Mouse (Mus musculus): Measurements from ENCODE around the gene Timm50.

The Timm50 gene

DNA sequence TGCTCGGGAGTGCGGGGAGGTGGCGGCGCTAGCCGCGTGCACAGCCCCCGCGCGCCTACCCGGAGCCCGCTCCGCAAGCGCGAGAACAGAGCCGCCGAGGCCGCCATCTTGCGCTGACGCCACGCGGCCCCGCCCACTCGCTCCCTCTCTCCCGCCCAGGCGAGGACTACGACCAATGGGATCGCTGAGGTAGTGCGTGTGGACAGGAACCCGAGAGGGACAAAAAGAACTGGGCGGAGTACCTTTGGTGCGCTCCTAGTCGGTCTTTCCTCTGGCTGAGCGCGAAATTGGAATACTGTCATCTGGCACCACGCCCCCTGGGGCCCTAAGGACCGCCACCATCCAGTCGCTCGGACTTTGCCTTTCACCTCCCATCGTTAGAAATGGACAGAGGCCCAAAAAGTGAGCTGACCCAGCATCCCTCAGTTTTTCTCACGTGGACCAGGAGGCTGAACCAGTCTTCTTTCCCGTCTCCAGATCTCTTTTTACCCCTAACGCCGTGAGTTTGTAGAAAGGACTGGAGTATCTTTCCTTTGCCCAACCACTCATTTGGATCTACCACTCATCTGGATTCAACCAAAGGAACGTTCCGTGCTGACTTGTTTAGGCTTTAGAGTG is at the start of gene Timm50:
TSS of gene Timm50 (minus strand) at position 147 of the 618 bp plus-strand sequence.
- peak; percentile 94 to 98 for DNase-seq (ENCODE audit: low spot score in 2 of 2)

DNA sequence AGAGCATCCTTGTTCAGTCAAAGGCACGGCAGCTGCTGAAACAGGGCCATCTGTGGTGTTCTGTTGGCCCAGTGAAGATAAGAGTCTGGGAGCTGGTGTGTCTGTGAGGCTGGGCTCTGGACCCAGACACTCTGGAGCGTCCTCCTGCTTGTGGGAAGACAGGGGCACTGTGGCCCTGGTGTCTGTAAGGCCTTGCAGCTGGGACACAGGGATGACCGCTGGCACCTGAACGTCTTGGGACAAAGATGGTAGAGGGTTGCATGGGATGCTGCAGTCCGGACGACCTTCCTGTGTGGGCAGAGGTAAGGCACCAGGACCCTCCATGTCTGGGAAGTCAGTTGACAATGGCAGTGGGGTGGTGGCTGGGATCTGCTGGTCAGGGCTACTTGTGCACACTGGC is 48.4 kb upstream of the Timm50 start:
- no peak for DNase-seq (ENCODE audit: low spot score in 2 of 2)

DNA sequence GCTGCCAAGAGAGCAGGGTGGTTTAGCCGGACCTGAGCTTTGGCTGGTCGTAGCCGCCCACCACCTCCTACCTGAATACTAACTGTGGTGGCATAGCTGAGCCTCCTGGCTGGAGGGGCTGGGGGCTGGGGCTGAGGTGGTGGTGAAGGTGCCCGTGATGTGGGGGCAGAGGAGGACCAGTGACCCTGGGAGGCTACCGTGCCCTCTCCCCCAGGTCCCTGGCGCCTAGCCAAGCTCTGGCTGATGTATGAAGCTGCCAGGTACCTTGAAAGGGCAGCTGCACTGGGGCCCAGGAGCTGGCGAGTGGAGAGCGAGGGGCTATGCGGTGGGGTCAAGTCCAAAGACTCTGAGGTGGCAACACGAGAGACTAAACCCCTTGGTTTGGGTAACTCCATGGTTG is 48.0 kb upstream of the Timm50 start:
- DNase-seq (ENCODE audit: low spot score in 2 of 2) = no peak

DNA sequence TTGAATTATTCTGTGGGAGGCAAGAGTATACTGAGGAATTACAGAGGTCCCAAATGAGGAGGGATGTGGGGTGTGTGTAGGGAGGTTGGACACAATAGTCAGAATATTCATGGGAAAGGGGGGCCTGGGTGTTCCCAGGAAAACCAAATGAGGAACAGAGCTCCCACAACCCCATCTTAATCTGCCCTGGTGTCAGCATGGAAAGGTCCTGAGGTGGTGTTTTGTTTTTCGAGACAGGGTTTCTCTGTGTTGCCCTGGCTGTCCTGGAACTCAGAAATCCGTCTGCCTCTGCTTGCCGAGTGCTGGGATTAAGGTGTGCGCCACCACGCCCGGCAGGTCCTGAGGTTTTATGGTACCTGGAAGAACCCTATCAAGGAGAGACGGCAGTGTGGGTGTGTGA is 46.6 kb upstream of the Timm50 start:
- DNase-seq (ENCODE audit: low spot score in 2 of 2) = no peak

DNA sequence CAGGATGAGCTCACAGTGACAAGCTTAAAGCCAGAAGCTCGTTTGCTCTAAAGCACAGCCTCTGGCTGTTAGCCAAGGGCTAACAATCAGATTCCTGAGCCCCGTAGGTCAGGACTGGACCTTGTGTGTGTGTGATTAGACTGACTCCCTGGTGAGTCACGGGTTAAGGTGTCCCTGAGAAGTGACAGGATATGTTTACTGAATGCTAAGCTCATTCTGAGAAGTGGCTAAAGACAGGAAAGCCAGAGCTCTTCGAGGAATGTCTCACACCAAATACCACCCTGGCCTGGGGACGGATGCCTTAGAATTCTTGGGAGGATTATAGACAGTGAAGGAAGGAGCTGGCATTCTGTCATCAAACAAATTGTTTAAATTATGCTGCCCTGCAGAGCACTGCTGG is 46.1 kb upstream of the Timm50 start:
- no peak for DNase-seq (ENCODE audit: low spot score in 2 of 2)

DNA sequence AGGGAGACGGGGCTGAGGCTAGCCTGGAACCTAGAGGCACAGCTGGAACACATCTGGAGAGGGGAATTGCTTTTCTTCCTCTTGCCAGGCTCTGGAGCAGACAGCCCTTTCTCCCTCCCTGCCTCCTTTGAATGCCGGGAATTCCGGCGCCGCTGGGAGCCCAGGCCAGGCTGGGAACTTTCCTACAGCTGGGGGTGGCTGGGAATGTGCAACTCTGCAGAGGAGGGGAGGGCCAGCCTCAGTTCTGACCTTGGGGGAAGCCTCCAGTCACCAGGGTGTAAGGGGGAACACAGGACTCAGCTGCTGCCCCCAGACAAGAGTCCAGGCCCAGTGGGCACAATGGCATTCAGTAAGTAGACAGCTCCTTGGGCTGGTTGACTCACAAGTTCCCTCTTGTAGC is 45.1 kb upstream of the Timm50 start:
- DNase-seq (ENCODE audit: low spot score in 2 of 2) = no peak

DNA sequence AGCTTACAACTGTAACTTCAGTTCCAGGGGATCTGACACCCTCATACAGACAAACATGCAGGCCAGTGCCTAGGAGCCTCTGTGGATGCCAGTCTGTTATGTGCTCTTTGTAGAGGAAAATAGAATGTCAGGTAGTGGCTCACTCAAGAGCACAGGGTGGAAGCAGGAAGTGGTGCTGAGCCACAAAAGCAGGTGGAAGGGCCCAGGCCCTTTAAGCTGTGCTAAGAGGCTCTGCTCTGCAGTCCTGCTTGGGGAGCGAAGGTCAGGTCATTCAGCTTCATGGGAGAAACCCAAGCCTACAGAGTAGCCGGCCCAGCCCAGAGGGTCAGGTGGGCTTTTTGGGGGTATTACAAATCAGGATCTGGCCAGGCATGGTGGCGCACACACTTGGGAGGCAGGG is 43.3 kb upstream of the Timm50 start:
- DNase-seq (ENCODE audit: low spot score in 2 of 2) = no peak

DNA sequence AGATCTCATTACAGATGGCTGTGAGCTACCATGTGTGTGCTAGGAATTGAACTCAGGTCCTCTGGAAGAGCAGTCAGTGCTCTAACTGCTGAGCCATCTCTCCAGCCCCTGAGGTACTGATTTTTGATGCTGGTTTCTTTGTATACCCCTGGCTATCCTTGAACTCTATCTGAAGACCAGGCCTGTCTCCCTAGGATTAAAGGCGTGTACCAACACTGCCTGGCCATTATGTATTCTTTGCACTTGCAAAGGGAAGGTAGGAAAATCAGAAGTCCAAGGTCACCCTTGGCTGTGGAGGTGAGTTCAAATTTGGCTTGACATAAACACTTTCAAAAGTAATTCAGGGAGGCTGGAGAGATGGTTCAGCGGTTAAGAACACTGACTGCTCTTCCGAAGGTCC is 42.7 kb upstream of the Timm50 start:
- DNase-seq (ENCODE audit: low spot score in 2 of 2) = no peak

DNA sequence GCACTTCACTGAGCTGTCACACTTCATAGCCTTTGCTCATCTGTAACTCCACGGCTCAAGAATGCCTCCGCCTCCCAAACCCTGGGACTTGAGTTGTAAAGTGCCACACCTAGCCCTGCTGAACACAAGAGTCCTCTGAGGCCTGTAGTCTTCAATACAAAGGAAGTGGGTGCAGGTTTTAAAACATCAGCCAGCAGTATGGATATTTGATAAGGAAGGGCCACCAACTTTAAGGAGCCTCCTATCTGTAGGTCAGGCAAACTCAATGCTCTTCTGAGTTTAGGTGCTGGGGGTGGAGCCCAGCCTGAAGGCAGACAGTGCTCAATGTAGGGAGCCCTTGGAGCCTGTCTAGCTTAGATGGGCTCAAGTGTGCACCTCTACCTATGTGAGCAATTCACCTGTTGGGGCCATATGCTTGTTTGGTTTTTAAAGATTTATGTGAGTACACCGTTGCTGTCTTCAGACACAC is 42.3 kb upstream of the Timm50 start:
- DNase-seq (ENCODE audit: low spot score in 2 of 2) = no peak

DNA sequence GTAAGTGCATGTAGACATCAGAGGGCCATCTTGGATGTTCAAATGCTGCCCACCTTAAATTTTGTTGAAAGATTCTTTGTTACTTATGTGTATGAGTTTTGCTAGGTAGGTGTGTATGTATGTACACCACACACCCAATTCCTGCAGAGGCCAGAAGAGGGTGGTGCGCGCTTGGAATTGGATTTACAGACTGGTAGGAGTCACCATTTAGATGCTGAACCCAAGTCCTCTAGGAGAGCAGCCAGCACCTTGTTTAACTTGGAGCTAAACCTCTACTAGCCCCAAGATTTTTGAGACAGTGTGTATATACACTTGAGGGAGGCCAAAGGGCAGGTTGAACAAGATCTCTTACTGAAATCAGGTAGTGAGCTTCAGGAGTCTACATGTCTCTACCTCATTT is 41.4 kb upstream of the Timm50 start:
- no peak for DNase-seq (ENCODE audit: low spot score in 2 of 2)

DNA sequence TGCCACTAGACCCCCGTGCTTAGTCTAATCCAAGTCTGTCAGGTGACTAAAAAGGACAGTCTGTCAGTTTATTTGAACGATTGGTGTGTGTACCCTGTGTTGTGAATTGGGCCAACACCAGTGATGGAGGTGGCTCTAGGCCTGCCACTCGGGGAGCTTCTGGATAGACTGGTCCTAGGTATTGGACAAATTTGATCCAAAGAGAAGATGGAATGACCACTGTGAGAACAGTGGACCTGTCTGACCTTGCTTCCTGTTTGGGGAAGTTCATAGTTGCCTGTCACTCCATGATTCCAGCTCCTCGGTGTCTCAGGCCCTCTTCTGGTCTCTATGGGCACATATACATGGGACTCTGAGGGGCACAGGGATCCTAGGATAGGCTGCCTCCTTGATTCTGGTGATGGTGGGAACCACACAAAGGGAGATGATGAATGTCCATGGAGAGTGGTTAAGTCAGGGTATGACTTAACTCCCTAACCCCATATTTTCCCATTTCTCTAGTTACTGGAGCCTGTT is 39.9 kb upstream of the Timm50 start:
- no peak for DNase-seq (ENCODE audit: low spot score in 2 of 2)

DNA sequence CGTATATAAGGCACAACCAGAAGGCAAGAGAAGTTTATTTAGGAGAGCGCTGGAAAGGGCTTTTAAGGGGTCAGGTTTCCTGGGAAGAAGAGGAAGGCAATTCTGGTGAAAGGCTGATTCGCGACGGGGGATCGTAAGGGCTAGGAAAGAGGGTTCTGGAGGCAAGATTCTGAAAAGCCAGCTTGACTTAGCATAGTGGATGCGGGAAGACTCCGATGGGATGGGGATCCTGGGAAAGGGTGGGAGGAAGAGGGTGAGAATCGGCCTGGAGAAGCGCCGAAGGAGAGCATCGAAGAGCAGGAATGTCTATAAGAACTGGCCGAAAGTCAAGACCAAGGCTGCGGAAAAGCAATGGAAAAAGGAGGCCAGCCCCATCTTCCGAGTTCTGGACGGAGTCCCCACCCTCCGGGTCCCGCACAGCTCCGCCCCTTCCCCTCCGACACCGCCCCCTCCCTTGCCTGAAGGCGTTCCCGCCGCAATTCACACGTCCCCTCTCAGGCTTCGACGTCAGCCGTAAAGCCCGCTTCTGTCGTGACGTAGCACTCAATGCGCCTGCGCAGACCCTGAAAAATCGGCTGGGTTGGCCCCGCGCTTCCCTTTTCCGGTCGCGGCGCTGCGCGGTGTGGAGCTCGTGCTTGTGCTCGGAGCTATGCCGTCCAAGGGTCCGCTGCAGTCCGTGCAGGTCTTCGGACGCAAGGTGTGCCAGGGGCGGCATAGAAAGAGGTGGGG is 38.4 kb upstream of the Timm50 start, which contains the start of gene Rps16:
TSS of gene Rps16 (plus strand) at position 498 of the 729 bp plus-strand sequence.
- peak; percentile 89 to 97 for DNase-seq (ENCODE audit: low spot score in 2 of 2)

DNA sequence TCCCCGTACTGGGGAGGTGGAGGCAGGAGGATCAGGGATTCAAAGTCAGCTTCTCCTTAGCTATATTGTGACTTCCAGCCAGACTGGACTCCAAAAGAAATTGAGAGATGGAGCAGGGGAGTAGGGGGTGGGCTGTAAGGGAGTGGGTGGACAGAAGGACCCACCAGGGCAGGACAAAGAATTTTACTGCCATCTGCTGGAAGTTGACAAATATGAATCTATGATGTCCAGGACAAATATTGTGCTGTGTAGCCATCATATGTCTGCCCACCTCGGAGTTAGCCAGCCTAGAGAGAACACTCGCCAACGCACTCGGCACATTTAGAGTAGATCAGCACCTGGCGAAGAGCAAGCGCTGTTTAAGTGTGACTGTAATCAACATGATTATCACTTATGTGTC is 36.7 kb upstream of the Timm50 start:
- no peak for DNase-seq (ENCODE audit: low spot score in 2 of 2)

DNA sequence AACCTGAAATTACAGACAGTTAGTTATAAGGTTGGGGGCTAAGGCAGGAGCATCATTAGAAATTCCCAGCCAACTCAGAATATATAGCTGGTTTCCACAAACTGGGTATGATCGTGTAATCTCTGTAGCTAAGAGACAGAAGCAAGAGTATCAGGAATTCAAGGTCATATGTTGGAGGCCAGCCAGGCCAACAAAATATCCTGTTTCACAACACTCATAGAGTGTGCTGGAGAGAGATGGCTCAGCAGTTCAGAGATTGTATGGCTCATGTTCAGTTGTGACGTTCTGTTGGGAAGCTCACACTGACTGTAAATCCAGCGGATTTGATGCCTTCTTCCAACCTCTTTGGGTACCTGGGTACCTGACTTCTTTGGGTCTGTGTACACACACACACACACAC is 35.9 kb upstream of the Timm50 start:
- DNase-seq (ENCODE audit: low spot score in 2 of 2) = no peak

DNA sequence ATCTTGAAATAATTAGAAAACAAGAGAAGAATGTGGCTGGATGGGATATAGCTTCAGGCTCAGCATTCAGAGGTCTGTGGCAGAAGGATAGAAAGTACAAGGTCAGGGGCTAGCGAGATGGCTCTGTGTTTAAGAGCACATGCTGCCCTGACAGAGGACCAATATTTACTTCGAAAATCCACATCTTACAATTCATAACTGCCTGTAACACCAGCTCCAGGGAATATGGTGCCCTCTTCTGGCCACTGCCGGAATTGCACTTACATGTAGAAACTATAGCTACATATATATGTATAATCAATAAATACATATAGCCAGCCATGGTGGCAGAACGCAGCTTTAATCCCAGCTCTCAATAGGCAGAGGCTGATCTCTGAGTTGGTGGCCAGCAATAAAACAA is 32.8 kb upstream of the Timm50 start:
- peak in 1 of 2 experiments; percentile 70 for DNase-seq (ENCODE audit: low spot score in 2 of 2)

DNA sequence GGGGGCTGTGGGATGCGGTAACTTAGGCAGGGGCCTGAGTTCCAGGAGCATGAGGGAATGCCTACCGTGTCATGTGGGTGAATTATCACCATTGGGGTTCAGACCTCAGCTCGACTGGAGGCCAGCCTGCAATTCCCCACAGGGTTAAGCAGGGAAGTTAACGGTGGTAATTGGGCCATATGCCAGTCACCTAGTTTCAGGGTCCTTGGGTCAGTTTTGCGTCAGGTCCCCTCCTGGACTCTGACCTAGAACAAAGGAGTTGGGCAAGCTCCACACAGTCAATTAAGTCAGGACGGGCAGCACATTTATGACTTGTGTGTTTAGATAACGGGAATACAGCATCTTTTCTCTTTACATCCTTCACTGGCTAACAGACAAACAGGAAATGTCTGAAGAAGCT is 29.5 kb upstream of the Timm50 start:
- no peak for DNase-seq (ENCODE audit: low spot score in 2 of 2)

DNA sequence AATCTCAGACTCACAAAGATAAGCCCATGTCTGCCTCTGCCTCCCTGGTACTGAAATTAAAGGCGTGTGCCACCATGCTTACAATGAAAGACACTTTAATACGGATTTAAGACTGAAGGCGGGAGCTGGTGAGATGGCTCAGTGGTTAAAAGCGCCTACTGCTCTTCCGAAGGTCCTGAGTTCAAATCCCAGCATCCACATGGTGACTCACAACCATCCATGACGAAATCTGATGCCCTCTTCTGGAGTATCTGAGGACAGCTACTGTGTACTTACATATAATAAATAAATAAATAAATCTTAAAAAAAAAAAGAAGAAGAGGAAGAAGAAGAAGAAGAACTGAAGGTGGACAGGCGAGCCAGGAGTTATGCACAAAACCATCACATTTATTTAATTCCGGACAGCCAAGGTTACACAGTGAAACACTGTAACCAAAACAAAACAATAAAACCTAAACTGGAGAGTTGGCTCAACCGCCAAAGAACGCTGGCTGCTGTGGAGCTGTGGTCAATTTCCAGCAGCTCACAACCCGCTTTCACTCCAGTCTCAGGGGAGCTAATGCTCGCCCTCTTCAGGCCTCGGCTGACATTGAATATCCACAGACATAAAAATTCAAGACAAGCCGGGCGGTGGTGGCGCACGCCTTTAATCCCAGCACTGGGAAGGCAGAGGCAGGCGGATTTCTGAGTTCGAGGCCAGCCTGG is 27.5 kb upstream of the Timm50 start:
- DNase-seq (ENCODE audit: low spot score in 2 of 2) = peak in 1 of 2 experiments; percentile 36

DNA sequence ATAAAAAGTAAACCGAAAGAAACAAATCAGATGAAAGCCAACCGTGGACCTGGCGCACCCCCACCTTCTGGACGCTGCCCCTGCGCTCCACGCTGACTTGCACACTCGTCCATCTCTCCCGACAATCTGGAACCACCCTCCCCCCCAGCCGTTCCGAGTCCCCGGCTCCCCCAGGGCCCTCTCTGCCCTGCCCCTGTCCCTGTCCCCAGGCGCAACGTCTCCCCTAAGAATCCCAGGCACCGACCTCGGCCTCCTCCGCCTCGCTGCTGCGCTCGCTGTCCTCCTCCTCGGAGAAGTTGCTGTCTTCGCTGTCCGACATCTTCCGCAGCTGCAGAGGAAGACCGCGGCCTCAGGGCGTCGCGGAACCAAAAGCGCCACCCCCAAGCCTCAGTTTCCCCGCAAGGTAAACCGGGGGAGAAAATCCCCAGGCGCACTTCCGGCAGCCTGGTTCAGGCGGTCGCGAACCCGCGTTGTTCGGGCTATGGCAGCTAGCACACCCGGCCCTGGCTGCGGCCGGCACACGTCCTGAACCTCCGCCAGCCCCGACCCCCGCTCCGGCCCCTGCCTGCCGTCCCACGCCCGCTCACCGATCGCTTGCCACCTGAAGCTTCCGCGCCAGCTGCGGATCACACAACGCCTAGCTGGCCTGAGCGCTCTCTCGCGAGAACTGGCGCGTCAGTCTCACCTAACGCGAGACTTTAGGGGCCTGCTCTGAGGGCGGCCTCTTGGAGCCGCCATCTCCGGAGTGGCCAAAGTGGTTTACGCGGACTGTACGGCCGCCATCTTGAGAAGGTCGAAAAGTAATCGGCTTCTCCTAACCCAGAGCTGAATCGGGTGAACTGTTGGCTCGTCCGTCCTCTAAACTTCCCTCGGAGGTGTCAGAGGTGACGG is 26.5 kb upstream of the Timm50 start, which contains the start of gene Supt5:
TSS of gene Supt5 (minus strand) at position 639 of the 891 bp plus-strand sequence.
- DNase-seq (ENCODE audit: low spot score in 2 of 2) = peak; percentile 91 to 97

DNA sequence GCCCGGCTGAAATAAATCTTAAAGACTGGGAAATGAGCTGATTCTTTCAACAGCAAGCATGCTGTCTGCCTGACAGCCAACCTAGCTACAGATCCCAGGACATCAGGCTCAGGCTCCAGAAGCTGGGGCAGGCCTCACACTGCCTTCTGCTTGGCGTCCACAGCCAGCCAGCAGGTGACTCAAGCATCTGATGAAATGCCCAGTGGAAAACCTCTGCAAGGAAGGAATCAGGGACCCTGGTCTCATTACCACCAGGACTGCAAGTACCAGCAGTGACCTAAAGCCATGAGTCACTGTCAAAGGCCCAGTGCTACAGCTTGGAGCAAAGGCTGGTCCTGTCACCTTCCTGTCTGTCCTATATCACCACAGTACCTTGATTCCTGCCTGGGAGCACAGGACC is 23.6 kb upstream of the Timm50 start:
- DNase-seq (ENCODE audit: low spot score in 2 of 2) = no peak

DNA sequence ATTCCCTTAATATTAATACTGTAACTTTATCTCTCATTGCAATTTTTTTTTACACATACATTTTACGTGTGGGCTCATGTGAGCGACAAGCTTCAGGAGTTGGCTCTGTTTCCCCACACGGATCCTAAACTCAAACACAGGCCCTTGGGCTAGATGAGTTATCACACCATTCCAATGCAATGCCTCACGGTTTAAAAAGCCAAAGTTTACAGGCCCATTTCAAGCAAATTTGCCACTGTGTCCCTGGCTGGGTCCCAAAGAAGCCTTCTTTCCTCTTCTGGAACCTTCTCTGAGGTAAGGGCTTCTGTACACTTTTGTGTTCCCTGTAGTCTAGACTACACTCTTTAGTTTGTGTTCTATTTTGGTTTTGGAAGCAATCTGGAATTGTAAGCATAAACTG is 22.7 kb upstream of the Timm50 start:
- no peak for DNase-seq (ENCODE audit: low spot score in 2 of 2)

DNA sequence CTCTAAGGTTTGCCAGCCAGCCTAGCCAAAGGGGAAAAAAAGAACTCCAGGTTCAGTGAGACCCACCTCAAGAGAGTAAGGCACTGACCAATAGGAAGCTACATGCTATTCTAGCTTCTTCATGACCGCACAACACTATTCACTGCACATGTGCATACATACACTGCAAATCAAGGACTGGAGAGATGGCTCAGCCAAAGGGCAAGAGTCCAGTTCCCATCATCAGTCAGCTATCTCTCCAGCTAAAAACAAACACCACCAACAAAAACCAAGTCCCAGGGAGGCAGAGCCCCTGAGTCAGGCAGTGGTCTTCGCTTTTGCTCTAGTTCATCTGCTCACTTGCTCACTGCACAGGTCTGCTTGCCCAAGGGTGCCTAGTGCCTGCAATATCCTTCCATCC is 16.4 kb upstream of the Timm50 start:
- no peak for DNase-seq (ENCODE audit: low spot score in 2 of 2)

DNA sequence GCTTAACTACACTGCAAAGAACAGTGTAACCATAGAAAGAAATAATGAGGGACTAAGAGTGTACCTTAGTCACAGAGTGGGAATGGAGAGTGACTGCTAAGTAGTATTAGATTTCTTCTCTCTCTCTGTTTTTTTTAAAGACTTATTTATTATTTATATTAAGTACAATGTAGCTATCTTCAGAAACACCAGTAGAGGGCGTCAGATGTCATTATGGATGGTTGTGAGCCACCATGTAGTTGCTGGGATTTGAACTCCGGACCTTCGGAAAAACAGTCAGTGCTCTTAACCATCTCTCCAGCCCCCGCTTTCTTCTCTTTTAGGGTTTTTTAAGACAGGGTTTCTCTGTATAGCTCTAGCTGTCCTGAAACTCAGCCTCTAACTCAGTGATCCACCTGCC is 14.6 kb upstream of the Timm50 start:
- DNase-seq (ENCODE audit: low spot score in 2 of 2) = no peak
